Mouse (Mus musculus): ENCODE results near the gene Itgb2.

Itgb2 gene

DNA sequence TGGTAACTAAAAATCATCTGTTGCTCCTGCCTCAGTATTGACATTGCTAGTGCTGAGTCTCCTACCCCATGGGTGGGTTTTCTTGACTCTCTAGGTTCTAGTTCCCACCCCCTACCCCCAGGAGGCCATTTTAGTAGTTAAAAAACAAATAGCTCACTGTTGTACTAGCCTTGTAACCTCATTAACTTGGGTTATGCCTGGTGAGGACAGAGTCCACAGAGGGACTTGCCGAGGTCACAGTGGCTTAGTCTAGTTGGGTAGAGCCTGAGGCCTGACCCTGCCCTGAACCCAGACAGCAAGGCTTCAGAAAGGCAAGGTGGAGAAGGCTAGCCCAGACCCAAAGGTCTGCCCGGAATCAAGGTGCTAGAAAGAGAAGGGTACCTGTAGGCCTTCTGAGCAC, 58.0 kb downstream of the Itgb2 start:
- no peak for DNase-seq (ENCODE audit: low spot score)

DNA sequence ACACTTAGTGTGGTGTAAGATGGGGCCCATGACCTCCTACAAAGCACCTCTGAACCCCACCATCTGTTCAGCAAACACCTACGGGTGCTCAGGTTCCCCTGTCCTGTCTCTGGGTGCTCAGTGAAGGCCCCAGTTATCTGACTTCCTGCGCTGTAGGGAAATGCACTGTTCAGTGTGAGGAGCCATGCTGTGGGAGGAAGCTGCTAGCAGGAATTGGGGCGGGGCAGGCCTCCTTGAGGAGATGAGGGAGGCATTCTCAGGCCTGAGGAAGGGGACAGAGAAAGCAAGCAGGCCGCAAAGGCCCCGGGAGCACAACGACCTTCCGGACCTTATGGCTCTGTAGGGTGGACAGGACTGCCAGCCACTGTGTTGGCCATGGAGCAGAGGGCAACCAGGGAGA, 59.1 kb downstream of the Itgb2 start:
- DNase-seq (ENCODE audit: low spot score) = no peak

- no peak for DNase-seq (ENCODE audit: low spot score)
These were observed 59.7 kb downstream of the Itgb2 start for GRCm38 (mm10) chr10:77589749-77590148.

GRCm38 (mm10) chr10:77590812-77591211, 60.8 kb downstream of the Itgb2 start:
- DNase-seq (ENCODE audit: low spot score) = peak; percentile 72

- DNase-seq (ENCODE audit: low spot score) = no peak
These were observed 61.5 kb downstream of the Itgb2 start for GRCm38 (mm10) chr10:77591546-77591945.

DNA sequence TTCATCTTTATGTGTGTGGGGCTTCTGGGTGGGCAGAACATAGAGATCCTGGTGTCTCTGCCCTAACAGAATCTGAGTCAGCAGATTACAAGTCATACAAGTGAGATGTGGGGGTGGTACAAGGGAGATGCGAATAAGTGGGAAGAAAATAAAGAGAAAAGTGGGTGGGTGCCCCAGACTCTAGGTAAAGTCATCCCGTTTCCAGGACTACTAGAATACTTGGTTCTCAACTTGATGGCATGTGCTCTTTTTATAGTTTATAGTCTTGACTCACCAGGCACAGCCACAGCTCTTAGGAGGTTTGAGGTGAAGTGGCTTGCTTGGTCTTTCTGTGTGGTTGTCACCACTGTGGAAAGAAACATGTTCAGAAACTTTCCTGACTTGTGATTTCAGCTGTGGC, 66.0 kb downstream of the Itgb2 start:
- DNase-seq (ENCODE audit: low spot score) = no peak

DNA sequence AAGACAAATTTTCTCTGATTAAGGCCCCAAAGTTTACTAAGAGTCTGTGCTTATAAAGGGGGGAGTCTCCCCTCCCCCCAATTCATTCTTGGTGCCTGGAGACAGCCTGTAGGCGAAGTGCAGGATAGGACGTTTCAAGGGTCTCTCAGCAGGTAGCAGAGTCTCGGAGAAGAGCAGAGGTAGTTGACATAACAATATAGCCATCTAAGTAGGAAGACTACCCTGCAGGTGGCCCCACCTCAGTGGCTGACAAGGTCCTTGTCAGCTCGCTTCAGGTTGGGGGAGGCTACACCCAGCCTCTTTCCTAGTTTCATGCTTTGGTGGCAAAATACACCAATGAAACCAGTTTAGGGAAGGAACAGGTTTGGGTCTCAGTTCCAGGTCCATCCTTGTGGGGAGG, 73.0 kb downstream of the Itgb2 start:
- no peak for DNase-seq (ENCODE audit: low spot score)

- DNase-seq (ENCODE audit: low spot score) = no peak
These were observed 74.1 kb downstream of the Itgb2 start for GRCm38 (mm10) chr10:77604111-77604510.

DNA sequence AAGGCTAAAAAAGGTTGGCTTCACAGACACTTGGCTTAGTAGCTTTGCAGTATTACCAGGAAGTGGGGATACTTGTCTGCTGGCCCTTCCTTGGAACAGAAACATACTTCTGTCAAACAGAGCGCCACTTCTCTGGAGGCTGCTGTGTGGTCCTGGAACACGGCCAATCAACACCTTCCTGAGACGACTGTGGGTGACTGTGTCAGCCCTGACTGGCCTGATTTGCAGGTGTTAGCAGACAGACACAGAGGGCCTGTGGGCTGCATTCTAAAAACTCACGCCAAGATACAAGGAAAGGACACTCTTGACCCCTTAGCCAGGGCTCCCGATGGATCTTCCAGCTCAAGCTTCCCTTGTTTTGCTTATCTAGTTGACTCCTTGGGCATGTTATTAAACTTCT, 74.9 kb downstream of the Itgb2 start:
- DNase-seq (ENCODE audit: low spot score) = no peak

GRCm38 (mm10) chr10:77605368-77605767, 75.3 kb downstream of the Itgb2 start:
- DNase-seq (ENCODE audit: low spot score) = peak; percentile 74

- peak; percentile 91 for DNase-seq (ENCODE audit: low spot score)
These were observed 76.1 kb downstream of the Itgb2 start, which contains the start of the genes Sumo3 and Gm49325 for GRCm38 (mm10) chr10:77605908-77606826. Sumo3 (plus strand) TSS chr10:77606097. Gm49325 (plus strand) TSS chr10:77606197.

DNA sequence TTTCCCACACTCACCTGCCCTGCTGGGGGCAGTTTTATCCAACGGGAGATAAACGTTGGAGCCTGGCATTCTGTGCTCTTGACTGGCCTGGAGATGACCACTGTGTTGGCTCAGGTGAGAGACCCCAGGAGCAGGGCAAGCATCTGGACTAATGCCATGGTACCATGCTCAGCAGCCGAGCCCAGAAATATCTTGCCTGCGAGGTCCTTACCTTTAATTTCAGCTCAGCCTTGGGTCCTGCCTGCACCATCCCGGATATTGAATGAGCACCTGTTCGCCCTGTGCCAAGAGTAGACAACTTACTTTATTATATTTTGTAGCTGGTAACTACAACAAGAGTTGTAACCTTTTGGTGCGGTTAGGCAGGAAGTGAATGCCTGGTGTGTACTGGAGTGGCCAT, 76.8 kb downstream of the Itgb2 start:
- DNase-seq (ENCODE audit: low spot score) = no peak

DNA sequence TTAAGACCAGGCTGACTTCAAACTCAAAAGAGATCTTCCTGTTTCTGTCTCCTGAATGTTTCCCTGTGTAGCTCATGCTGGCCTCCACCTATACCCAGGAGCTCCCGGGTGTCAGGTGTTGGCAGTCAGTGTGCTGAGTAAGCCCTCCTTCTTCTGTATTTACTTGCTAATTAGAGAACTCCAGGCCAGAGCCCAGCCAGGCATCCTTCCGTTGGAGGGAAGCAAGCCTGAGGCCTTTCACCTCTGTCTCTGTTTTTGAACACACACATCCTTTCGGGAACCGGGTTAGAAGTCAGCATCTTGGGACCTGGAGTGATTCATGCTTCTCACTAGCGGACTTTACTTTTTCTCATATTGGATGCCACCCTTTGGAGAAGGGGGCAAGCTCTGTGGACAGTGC, 77.4 kb downstream of the Itgb2 start:
- DNase-seq (ENCODE audit: low spot score) = no peak

GRCm38 (mm10) chr10:77608589-77608988, 78.5 kb downstream of the Itgb2 start:
- DNase-seq (ENCODE audit: low spot score) = no peak

DNA sequence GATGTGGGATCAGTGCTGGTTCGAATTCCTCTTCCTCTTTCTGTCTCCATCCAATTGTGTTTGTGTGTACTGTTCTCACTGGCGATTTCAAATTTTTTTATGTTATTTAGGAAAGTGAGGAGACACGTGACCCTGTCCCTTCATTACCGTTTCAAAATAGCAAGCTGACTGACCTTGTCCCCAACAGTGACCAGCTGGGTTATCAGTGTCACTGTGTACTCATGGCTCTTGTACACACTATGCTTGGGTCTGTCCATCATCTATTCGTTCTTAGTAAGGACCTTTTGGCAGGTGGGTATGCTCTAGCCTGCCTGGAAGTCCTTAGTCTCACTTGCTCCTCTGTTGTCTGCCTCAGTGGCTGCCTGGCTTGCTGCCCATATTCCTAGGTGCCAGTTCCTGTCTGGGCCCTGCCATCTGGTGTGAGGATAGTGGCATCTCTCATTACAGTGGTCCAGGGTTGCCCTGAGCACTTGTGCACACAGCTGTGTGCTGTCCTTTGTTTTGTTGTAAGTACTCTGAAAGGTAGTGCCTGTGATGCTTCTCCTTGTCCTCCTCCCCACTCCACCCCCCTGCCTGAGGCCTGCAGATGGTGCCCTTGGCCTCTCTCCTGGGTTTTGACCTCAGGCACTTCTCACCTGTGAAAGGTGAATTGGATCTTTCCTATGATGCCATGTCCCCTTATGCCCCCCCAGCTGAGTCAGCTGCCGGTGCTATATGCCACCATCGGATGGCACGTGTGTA, 80.3 kb downstream of the Itgb2 start:
- no peak for DNase-seq (ENCODE audit: low spot score)

DNA sequence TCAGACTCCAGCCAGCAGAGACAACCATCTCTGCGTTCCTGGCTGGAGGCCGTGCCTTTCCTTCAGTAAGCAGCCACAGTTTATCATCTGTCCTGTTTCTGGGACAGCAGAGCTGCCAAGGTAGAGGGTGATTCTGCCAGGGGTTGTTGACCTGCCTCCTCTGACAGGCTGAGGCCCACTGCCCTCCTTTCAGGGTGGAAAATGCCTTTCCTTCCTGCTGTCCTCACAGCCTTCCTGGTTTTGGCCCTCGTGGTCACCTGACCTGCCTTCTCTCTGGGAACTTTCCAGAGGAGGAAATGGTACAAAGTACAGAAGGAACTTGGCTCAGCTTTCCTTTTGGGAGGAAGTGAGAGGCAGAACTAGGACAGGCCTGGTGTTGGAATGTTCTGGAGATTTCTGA, 83.4 kb downstream of the Itgb2 start:
- no peak for DNase-seq (ENCODE audit: low spot score)

Data from embryo, embryonic 10.5 days (tissue).